Mouse (Mus musculus) testis, adult 2 months (tissue): ENCODE measurements around the gene Tprgl.

Source experiments
- CTCF ChIP-seq: fragments of 200-500 bp; IDR thresholded peaks from 2 replicates; pipeline ENCODE4 v1.5.1; 2012; ENCODE audit warnings: low read depth, mild to moderate bottlenecking, inconsistent platforms, low read length, moderate library complexity; ENCODE audit not compliant: control insufficient read depth, insufficient read depth, insufficient replicate concordance
- POLR2A ChIP-seq: fragments of 200-500 bp; IDR thresholded peaks from 2 replicates; pipeline ENCODE4 v1.6.1; 2012; ENCODE audit warnings: low read depth, mild to moderate bottlenecking, inconsistent platforms, low read length, moderate library complexity; ENCODE audit not compliant: control insufficient read depth

DNA sequence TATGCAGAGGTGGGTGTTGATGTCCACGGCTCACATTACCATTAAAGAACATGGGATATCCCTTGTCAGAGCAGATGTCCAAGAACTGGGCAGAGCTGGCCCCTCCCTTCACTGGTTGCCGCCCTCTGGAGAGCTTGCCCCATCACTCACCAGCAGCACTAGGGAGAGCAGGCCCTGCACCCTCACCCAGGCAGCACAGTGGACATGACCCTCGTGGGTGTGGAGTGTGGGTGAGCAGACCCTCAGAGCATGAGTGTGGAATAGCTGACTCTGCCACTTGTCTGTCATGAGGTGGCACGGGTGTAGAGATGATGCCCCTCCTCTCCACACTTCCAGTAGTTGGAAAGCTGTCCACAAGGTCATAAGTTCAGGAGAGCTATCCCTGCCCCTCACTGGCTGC lies 25.7 kb downstream of the Tprgl start:
- TF ChIP-seq POLR2A (no peak), CTCF (no peak)
